Mouse (Mus musculus): ENCODE results near the gene Txndc5.

DNA sequence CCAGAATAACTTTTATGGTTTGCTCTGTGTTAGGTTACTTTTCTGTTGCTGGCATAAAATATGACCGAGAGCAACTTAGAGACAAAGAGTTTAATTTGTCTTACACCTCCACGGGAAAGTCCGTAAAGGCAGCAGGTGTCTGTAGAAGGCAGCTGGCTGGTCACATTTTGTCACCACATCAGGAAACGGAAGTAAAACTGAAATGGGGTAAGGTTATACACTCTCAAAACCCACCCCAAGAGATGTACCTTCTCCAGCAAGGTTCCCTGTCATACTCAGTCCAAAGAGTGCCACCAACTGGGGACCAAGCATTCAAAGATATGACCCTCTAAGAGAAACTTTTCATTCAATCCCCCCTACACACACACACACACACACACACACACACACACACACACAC is 18.1 kb upstream of the Txndc5 start:
- no peak for TF ChIP-seq EP300 (IDR thresholded peaks at IDR 0.05)
- no peak for TF ChIP-seq CTCF (IDR thresholded peaks at IDR 0.05)

Data from lung, postnatal 0 days (tissue).